Mouse (Mus musculus): ENCODE measurements around the gene Mief1.
A peak's percentile ranks its signal among the peaks of the same experiment; 100 is the strongest.

Gene Mief1

DNA sequence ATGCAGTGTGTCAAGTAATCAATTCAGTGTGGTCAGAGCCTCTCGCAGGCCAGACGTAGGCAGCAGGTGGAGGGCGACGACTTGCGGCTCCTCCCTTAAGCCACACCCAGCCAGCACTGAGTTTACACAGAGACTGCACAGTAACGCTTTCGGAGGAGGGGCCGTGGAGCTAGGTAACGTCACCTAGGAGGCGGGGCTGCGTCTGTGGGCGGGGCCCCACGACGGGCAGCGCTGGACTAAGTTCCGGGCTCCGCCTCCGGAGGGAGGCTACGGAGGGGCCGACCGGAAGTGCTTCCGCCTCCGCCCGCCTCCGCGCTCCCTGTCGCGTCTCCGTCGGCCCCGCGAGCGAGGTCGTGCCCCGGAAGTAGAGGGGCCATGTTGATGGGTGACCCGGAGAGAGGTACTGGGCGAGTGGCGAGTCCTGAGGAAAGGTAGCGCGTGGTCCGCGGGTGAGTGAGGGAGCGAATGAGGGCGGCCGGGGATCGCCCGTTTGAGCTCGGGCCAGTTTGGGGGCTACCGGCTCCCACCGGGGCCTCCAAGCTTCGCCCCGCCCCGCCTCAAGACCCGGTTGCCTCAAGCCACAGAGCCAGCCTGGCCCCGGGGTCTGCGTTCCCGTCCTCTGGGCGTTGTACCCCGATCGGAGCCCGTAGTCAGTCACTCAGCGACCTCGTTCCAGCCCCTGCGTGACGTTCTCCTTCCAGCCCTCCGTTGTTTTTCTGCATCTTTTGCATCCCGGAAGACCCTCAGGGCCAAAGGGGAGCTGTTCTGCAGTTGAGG is at the start of gene Mief1:
Gene Mief1 (plus strand): TSS at position 286 of the 777 bp plus-strand sequence.
- peak; percentile 99 for DNase-seq

DNA sequence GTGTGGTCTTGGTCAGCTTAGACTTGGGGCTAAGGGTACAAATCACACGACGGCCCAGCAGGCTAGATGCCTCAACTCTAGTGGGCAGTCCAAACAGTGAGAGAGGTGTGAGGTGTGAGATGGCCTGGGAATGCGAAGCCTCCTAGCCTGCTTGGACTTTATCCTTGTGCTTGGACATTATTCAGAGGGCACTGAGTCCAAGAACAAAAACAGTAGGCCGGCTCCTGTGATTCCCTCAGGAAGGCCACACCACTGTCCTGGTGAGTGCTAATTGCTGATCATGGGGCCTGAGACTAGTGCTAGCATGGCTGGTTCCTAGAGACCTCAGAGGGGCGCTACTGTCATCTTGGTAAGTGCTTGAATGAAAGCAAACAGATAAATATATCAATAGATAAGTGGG is 44.9 kb upstream of the Mief1 start:
- no peak for DNase-seq

DNA sequence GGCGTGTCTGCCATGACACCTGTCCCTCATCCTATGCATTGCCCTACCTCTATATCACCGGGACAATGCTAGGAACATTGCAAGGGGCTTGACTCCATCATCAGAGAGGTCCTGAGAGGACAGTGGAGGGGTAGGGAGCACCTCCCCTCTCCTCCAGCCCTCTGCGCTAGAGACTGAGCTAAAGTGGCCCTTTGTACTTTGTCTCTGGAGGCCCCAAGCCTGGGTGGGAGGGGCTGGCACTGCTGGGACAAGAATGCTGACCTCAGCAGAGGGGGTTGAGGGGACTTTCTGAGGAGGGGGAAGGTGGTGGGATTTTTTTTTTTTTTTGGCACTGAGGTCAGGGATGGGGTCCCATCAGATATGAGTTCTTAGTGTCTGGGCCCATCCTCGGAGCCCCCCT is 43.7 kb upstream of the Mief1 start:
- DNase-seq: no peak

DNA sequence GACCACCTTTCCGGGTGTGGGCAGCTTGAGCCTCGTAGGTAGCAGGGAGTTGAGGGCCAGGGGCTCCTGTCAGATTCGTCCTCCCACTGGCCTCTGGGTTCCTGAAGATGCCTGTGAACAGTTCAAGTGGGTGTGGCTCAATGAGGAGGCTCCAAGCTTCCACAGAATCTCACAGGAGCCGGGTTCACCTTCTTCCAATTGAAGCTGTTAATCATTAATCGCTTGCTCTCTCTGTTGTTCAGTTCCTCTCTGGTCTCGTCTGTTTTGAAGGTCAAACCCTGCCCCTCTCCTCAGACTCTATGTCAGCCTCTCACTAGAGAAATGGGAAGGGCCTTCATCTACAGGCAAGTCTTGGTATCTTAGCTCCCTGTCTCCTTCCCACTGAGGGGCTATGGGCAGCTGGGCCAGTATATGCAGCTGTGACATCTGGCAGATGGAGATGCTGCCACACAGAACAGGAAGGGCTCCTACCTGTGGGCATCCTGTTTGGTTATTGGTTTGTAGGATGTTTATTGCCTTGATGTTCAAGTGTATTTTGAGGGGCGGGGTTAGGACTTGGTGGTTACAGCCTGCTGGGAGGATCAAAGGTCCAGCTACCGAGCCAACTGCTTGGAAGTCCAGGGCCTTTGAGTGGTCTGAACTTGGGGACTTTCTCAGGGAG is 42.1 kb upstream of the Mief1 start:
- peak; percentile 29 for DNase-seq

DNA sequence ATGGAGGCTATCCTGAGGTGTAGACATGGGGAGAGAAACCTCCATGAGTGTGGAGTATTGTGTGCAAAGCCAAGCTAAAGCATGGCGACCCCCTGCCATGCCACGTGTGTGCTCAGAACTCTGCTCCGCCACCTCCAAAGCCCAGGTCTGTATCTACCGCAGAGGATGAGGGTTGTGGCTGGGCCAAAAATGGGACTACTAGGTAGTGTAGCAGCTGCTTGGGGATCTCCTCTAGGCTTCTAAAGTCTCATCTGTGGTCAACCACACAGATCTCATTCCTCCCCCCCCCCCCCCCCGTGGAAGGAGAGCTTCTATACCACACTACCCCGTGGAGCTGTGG is 41.6 kb upstream of the Mief1 start:
- DNase-seq: peak; percentile 52

DNA sequence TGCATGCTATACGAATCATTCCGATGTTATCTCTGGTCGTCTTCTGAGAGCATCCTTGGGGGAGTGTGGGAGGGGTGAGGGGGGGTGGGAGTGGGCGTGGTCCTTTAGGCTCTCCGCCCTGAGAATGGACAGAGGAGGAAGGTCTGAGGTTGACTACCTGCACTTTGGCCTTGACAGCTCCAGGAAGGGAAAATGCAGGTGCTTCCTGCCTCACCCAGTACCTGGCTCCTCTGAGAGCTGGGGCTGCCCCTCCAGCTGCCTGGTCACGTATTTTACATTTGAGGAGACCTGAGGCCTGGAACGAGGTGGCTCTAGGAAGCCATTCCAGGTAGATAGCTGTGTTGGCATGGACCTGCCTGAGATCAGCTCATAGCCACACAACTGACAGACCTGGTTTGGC is 41.0 kb upstream of the Mief1 start:
- no peak for DNase-seq

DNA sequence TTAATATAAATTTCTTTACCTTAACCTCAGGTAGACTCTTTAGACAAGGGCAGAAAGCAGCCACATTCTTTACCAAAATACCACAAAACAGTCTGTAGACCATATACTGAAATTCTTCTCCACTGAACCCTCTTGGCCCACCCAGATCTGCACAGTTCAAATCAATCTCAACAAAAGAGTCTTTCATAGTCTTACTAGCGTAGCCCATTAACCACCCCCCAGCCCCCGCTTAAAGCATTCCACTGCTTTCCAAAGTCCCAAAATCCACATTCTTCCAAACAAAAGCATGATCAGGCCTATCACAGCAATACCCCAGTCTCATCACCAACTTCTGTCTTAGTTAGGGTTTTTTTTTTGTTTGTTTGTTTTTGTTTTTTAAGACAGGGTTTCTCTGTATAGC is 34.3 kb upstream of the Mief1 start:
- DNase-seq: no peak

DNA sequence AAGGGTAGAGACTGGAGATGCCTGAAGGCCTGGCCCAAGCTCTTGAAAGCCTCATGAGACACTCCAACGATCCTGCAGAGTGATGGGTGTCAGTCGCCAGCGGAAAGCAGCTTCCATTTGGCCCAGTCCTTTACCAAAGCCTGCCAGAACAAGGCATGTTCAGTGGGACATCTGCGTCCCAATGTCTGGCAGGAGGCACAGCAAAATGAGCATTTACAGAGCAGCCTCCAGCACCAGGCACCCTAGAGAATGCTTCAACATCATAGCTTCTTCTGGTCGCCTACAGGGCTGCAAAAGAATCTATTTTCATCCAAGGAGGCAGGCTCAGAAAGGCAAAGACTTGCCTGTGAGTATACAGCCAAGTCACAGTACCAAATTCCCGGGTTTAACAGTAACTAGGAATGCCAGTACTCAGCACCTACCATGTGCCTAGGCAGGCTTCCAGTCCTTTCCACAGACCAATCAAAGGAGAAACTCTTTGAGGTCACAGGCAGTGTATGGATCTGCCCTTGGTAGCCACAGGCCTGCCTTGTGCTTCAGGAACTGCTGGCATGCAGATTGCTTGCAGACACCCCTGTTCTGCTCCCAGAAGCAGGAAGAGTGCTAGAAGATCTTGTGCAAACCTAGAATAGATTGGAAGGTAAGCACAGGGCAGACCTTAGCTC is 31.6 kb upstream of the Mief1 start:
- no peak for DNase-seq

DNA sequence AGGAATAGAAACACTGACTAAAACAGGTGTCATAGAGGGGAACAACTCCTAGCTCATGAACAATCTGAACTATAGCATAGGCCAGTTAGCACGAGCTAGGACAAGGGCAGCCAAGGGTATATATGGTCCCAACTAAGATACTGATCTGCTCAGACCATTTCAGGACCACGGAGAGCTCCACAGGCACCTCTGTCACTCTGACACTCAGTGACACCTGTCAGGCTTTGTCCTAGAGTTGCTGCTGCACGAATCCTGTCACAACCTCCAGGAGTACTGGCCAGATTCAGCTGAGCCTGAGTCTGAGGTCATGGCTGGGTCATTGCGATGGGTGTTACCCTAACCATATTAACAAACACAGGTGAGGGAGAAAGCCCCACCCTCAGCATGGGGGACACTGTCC is 30.4 kb upstream of the Mief1 start:
- DNase-seq: peak; percentile 48

DNA sequence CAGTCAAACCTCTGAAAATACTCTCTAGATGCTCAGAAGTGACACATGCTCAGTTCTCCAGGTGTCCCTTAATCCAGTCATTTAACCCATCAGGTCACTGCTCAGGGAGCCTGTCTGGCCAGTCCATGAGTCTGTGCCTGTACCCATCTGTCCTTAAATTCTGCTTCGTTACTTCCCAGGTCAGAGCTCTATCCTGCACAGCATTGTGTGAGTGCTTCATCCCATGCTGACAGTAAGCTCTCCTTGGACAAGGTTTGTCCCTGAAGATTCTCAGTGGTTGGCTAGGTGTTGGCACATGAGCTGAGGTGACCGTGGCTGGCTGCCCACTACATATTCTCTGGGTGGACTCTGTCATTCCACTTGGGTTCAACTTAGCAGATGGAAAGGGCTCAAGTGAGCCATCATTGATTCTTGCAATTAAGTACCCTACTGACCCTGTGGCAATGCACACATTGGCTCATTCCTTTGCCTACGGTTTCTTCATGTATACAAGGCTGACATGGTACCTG is 27.7 kb upstream of the Mief1 start:
- no peak for DNase-seq

DNA sequence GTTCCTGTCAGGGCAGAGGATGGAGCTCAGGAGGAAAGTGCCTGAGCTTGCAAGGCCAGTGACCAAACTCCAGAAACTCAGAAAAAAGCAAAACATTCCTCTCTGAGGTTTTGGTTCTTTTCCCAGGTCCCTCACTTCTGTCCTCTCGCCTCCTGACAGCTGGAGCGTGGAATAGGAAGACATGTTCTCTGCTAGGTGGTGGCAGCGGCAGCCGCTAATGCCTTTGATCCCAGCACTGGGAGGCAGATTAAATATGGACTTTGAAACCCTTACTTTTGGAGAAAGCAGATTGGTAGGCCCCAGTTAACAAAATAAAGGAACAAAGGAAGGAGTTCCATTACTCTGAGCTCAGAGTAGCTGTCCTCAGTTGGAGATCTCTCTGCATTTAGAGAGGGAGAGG is 25.4 kb upstream of the Mief1 start:
- DNase-seq: no peak

DNA sequence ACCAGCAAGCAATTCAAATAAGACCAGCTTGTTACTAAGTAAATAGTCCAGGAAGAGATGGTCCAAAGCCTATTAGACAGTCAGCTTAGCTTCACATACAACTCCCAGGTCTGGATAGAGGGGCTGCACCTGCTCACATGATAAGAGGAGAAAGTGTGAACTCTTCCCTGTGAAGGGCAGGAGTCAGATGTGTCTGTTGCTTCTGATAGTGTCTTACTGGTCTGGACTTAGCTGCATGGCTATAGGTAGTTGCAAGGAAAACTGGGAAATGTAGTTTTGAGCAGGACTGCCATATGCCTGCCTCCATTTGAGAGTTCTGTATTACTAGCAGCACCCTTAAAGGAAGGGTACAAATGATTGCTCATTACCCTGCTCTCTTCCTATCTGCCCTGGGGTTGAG is 20.1 kb upstream of the Mief1 start:
- DNase-seq: no peak

DNA sequence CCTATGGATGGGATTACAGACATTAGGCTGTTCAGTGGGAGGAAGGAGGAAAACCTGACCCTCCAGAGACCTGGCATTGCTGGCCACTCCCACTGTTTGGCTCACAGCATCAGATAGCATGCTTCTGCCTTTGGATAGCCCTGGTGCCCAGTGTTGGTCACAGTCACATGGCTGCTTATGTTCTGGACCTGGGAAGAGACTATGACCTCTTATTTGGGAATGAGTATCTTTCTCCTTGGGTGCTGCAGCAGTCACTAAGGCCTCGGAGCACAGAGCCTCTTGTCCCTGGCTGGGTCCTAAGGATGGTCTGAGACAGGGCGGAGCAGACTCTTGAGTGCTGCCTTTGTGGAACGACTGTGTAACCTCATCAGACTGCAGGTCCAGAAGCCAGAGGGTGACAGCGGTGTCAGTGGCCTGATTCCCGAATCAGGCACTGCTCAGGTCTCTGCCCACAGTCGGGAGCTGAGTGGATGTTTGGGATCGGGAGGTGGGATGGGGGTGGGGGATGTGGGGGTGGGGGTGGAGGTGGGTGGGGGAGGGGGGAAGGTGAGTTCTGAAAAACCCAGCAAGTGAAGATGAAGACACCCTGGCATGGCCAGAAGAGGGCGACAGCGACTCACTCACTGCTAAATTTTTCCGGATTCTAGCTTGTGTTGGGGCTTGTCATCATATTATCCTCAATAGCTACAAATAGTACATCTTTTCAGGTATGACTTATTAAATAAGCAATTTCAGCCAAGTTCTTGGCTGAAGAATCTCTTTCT is 17.9 kb upstream of the Mief1 start:
- peak; percentile 66 for DNase-seq

DNA sequence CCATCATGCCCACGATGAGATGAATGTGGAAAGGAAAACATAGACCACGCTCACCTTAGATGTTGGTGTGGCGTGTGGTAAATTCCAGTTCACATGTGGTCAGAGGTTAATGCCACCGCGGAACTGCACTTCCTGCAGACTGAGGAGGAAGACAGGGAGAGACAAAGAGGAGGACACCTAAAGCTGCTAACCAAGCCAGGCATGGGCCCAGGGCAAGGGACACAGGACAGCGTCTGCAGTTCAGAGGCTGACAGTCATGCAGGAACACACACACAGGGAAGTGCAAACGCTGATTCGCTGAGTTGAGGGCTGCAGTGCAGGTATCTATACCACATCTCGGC is 17.4 kb upstream of the Mief1 start:
- no peak for DNase-seq

DNA sequence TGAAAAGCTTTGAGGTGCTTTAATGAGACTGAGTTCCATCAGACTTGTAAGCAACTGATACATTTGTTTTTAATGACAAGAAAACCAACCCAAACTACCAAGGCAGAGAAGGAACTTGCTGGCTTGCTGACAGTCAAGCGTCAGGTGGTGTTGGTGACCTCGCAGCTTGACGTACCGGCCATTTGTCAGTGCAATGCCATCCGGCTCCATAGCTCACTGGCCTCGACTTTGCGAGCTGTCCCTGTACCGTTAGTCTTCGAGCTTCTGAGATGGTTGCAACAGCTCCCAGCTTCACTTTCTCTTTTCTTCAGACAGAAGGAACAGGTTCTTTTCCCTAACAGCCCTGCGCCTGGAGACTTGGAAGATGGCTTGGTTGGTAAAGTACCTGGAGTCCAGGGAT is 16.3 kb upstream of the Mief1 start:
- no peak for DNase-seq

DNA sequence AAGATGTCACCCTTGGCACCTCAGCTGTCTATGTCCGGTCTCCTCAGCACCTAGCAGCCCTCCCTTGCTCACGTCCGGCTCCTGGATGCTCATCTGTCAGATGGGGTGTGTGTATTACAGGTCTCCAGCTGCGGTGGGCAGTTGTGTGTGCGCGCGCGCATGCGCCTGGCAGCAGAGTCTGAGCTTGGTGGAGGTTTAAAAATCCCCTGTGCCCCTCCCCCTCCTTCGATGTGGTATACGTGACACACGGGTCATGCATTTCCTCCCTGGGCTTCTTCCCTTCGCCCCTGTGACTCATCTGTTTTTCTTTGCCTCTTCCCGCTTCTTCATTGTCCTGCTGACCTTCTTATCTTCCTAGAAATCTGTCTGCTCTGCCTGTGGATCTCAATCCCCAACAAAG is 14.6 kb upstream of the Mief1 start:
- peak; percentile 61 for DNase-seq

DNA sequence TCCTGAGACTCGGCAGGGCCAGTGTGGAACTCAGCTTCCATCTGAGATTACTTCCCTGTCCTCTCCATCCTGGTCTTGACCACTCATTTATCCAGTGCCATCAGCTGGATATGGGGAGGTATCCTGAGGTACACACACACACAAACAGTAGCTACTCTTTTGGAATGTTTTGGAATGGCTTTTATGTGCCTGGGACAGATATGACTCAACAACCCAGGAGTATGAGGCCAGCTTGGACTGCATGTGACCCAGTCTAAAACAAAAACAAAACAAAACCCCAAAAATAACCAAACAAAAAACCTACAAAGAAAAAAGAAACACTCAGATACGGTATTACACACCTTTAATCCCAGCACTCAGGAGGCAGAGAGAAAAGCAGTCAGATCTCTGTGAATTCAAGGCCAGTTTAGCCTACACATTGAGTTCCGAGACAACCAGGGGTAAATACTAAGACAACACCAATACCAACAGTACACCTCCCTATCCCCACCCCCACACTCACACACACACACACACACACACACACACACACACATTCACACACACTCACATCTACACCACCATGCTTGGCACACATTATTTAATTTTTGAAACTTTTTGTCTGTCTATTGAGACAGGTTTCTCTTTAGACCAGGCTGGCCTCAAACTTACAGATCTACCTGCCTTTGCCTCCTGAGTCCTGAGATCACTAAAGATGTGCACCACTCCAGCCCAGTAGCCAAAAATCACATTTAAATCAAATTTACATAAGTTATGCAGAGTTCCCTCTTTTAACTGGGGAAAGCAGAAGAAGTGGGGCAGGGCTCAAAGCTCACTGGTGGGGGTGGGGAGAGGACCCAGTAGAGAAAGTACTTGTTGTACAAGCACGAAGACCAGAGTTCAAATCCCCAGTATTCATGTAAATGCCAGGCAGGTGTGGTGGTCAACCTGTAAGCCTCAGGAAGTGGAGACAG is 13.8 kb upstream of the Mief1 start:
- no peak for DNase-seq

DNA sequence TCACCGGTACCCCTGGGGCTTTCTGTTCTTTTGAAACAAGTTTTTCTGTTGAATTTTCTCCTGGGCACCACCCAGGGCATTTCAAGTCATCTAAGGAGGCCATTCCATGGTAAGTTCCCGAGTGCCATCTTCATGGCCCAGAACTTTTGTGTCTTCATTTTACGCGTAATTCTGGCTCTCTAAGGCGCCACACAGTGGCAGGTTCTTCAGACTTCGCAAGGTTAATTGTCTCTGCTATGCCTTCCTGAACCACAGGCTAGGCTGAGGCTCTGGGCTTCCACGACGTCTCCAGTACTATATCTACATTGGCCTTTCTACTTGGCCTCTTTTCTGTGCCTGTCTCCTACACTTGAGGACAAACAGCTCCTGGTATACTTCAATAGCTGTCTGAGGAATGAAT is 12.8 kb upstream of the Mief1 start:
- no peak for DNase-seq

DNA sequence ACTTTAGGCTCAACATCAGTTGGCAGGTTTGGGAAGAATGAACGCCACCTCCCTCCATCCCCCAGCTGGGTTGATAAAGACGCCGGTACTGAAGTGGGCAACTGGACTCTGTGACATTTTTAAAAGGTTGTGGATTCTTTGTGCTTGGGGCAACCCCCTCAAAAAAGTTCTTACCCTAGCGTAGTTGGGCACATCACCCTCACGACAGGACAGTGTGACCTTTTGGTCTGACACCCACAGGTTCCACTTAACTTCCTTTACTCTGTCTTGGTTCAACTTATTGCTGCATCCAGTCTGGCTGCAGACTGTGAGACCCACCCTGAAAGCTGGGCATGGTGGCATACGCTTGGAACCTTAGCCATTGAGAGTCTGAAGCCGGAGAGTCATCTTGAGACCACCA is 10.1 kb upstream of the Mief1 start:
- DNase-seq: no peak

DNA sequence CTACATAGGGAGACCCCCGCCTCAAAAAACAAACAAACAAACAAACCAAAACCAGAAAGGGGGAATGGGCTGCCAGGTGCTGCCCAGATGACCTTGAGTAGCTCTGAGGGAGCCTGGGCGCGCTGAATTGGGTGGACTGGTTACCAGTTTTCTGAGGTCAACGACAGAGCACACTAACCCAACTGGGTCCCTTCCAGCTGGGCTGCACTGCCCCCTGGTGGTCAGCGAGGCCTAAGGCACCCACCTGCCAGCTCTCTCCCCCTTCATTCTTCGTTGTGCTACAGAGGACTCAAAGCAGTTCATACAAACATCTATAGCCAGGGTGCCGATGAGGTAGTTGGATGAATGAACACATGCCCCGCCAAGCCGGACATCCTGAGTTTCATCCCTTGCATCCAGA is 8.6 kb upstream of the Mief1 start:
- DNase-seq: peak; percentile 86

DNA sequence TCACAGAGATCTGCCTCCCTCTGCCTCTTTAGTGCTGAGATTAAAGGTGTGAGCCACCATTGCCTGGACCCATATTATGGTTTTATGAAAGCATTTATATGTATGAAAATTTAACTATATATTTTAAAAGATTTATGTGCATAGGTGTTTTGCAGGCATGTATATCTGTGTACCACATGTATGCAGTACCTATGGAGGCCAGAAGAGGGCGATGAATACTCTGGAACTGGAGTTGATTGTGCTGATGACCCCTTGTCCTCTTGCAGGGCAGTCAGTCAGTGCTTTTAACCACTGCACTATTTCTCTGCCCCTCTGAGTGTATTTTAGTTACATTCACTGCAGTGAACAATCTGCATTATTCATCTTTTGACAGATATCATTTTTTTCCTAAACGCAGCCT is 8.0 kb upstream of the Mief1 start:
- DNase-seq: peak; percentile 72

DNA sequence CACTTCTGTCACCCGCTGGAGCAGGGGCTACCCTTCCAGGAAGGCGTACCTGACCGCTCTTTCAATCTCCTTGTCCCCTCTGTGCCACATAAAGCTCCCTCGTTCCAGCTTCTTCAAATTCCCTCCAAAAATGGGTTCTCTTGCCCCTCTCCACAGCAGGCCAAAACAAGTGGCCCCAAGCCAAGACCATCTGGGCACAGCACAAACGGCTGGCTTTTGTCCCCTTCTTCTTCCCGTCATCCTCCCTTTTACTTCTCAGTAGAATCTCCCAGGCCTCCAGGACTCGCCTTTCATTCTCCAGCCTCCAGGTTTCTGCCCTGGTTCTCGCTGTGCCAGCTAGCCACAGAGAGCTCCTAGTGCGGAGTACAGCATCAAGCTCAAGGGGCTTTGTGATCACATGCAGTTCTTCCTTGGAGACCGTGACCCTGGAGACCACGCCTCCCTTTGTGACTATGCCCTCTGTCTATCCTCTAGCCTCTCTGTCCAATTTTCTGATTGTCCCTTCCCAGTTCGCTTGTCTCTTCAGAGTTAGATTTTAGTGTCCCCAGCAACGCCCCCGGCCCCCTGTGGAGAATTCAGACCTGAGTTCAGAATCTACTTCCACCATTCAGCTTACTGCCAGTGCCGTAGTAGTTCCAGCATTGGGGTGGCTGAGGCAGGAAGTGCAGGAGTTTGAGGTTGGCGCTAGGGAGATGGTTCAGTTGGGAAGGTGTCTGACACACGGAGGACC is 5.6 kb upstream of the Mief1 start:
- no peak for DNase-seq

Measured in thymus, postnatal 25 days (tissue).